Mouse (Mus musculus) liver, adult 2 months (tissue): Measurements from ENCODE around the gene Hoxd12.

Experiments
- CTCF ChIP-seq: fragments of 200-500 bp; IDR thresholded peaks from 2 replicates; pipeline ENCODE4 v1.5.1; 2011; ENCODE audit warnings: low read depth, low read length, control low read depth
- POLR2A ChIP-seq: fragments of 200-500 bp; IDR thresholded peaks from 2 replicates; pipeline ENCODE4 v1.6.1; 2011; ENCODE audit warnings: low read length, control low read depth; ENCODE audit not compliant: insufficient read depth; ENCODE audit errors: extremely low read depth

- TF ChIP-seq POLR2A (no peak), CTCF (no peak)
These were observed 961 bp downstream of the Hoxd12 start for GRCm38 (mm10) chr2:74675666-74676282.
